Mouse (Mus musculus) left cerebral cortex, adult 8-10 months (tissue): ENCODE results near the gene Coro2b. TPM values are rescaled to one million over a fixed set of nuclear protein-coding genes. Genes with fewer than 3 reads are reported as not detected.
A peak's percentile ranks its signal among the peaks of the same experiment; 100 is the strongest.

ENCODE experiments used
- DNase-seq, 2 experiments: peaks; one replicate each; pipeline ENCODE4 v3.0.0; 2022; ENCODE audit warnings: low spot score in 2 of 2
- total RNA-seq, 4 experiments: library from RNA; stranded (reverse); gene quantifications; 2 replicates each; pipeline ENCODE4 v1.2.4; 2022

The Coro2b gene
- total RNA-seq, 4 experiments from 2014 or later: 159 to 171 (median 170) TPM

DNA sequence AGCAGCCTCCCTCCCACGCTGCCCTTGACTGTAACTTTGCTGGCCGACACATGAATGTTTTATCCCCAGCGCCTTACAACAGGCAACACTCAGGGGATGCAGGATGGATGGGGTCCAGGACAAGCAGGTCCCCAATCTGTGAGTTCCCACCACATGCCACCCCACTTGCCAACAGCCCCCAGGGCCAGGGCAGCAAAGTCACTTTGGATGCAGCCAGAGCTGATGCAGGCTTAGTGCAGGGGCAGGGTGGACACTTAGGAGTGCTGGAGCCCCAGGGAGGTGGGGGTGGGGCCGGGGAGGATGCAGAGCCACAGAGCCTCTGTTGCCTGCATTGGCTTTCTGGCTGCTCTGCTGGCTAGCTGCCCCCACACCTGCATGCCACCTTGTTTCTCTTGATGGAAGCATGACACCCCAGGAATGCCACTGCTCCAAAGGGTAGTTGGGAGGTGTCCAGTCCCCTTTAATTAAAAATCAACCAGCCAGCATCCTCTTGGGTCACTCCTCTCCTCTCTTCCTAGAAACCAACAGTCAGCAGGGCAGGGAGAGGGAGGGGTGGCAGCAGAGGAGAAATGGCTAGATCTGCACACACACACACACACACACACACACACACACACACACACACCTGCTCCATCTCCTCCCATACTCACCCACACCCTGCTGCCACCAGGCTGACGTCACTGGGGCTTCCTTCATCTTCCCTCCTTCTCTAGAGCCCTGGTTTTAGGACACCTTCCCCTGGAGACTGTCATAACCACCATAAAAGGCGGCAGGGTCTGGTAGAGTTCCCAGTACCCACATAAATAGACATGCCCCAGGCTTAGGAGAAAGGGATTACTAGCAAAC, 19.5 kb downstream of the Coro2b start:
- peak in 1 of 2 experiments; percentile 78 for DNase-seq

DNA sequence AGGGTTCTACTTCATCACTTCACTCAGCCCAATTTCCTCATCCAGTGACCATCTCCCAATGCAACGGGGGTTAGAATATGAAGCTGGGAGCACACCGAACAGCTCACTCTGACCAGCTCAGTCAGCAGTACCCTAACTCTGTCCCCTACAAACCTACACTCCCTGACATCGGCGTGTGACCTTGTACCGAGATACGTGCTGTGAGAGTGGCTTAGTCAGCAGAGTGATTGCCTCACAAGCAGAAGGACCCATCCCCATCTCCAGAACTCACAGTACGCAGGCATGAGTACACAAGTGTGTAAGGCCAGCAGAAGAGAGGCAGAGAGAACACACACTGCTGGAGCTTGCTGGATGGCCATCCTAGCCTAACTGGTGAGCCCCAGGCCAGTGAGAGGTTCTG, 21.7 kb downstream of the Coro2b start:
- no peak for DNase-seq

- no peak for DNase-seq
These were observed 23.2 kb downstream of the Coro2b start for GRCm38 (mm10) chr9:62513492-62514133.

DNA sequence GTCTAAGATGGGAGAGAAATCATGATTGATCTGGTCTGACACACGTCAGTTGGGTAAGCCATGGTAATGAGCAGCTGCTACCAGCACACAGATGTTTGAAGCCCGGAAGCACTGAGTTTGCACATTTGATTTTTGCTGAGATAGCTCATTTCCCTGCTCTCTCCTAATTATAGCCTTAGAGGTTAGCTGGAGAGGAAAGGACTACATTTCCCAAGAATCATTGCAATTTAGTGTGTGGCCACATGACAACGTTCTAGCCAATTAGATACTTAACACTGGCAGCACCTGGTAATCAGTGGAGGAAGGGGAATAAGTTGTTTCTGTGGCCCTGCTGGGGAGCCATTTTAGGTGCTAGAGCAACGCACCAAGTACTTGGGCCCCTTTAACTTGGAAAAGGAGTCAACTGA, 26.3 kb downstream of the Coro2b start:
- no peak for DNase-seq

GRCm38 (mm10) chr9:62509617-62510016, 27.2 kb downstream of the Coro2b start:
- no peak for DNase-seq

GRCm38 (mm10) chr9:62508740-62509524, 27.9 kb downstream of the Coro2b start:
- DNase-seq: no peak

- no peak for DNase-seq
These were observed 30.3 kb downstream of the Coro2b start for GRCm38 (mm10) chr9:62506467-62507067.

DNA sequence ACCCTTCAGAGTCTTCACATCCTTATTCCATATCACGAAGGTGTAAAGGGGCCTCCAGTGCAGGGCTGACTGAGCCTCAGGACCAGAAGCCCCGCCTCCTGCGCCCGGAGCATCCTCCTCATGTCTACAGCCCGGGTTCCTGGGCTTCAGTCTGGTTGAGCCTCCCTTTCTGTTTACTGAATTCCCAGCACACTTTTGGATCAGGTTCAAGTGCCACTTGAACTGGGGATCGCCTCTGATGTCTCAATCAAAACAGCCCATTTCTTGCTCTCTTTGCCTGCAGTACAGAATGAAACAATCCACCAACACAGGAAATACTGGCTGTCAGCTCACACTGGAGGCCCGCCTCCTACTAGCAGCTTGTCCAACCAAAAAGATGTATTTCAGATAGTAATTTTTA, 32.7 kb downstream of the Coro2b start:
- no peak for DNase-seq

DNA sequence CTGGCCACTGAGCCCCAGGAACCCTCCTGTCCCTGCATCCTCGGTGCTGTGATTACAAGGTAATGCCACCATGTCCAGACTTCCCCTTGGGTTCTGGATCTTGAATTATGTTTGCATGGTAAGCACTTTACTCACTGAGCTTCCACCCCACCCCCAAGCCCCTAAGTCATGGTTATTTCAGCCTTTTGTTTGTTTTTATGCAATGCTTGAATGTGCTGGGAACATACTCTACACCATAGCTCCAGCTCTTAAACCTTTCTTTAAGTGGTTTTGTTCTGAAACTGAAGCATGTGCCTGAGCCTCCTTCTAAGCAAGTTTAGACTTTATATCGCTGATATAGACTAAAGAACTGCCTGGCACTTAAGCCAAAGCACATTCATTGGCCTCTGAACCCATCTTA, 34.5 kb downstream of the Coro2b start:
- DNase-seq: no peak

- DNase-seq: no peak
These were observed 35.3 kb downstream of the Coro2b start for GRCm38 (mm10) chr9:62501566-62501965.

DNA sequence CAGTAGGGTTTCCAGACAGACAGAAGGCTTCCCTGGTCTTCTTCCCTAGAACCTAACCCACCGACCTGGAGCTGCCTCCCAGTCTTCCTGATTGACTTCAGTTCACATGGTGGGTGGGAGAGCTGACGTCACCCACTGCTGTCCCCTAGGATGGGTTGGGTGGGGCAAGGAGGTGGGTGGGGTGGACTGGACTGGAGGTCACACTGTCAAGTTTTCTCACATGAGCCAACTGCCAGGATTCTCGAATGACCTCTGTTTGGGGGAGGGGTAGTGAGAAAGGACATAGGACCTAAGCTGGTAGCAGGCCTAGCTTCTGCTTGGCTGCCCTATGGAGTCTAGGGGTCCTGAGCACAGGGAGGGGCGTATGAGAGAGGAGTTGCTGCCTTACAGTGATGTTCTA, 36.8 kb downstream of the Coro2b start:
- no peak for DNase-seq

- no peak for DNase-seq
These were observed 37.9 kb downstream of the Coro2b start for GRCm38 (mm10) chr9:62498945-62499344.

- DNase-seq: no peak
These were observed 39.4 kb downstream of the Coro2b start for GRCm38 (mm10) chr9:62497135-62498092.

DNA sequence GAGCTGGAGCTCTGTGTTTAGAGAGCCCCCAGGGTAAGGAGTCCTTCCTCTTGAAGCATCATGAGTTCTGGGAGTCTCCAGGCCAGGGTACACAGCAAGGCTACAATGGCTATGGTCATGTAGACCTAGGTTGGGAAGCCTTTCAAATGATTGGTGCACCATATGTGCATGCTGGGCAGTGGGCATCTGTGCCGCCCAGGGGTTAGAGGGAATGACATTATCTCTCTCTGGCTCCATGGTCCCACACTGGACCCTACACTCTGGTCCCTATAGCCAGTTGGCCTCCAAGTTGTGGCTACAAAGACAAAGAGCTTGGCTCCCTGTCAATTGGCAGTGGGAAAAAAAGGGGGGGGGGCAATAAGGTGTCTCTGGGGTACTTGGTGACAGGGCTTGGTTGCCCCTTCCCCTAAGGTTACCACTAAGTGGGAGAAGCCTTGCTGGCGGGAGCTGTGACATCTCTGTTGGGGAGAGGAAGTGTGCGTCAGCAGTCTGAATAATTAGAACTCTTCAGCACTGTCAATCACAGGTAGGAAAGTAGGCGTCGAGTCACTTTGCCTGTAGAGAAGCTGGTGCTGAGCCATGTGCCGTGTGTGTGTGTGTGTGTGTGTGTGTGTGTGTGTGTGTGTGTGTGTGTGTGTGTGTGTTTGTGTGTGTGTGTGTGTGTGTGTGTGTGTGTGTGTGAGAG, 44.4 kb downstream of the Coro2b start:
- no peak for DNase-seq

GRCm38 (mm10) chr9:62491611-62492010, 45.2 kb downstream of the Coro2b start:
- peak in 1 of 2 experiments; percentile 84 for DNase-seq

- DNase-seq: no peak
These were observed 45.7 kb downstream of the Coro2b start for GRCm38 (mm10) chr9:62491104-62491503.

DNA sequence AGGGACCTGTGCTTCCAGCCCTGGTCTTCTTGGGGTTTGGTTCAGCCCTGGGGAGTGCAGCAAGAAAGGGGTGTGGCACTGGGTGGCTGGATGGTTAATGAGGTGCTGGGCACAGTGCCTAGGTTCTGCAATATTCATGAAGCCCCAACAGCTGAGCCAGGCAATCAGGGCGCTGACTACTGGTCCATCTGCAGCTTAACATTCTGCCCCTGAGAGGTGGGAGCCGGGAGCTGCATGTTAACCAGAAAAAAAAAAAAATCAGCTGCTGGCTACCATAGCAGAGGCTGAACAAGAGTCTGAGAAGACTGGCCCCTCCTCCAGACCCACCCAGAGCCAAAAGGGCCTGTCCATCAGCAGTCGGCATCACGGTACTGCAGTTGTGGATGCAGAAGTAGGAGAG, 52.7 kb downstream of the Coro2b start:
- peak in 1 of 2 experiments; percentile 62 for DNase-seq

GRCm38 (mm10) chr9:62482788-62483187, 54.1 kb downstream of the Coro2b start:
- no peak for DNase-seq

GRCm38 (mm10) chr9:62480898-62481642, 55.8 kb downstream of the Coro2b start:
- no peak for DNase-seq
